Mouse (Mus musculus): ENCODE measurements around the gene Tns1. TPM values are rescaled to one million over a fixed set of nuclear protein-coding genes. Genes with fewer than 3 reads are reported as not detected.

Gene Tns1
- polyA plus RNA-seq, 1 experiment: 25.7 TPM

- DNase-seq (ENCODE audit: extremely low spot score in 1 of 2, low spot score in 1 of 2): no peak
These were observed 58.2 kb downstream of the Tns1 start for GRCm38 (mm10) chr1:74066061-74066460.

- no peak for DNase-seq (ENCODE audit: extremely low spot score in 1 of 2, low spot score in 1 of 2)
These were observed 64.2 kb downstream of the Tns1 start for GRCm38 (mm10) chr1:74060046-74060445.

- no peak for DNase-seq (ENCODE audit: extremely low spot score in 1 of 2, low spot score in 1 of 2)
These were observed 64.7 kb downstream of the Tns1 start for GRCm38 (mm10) chr1:74059552-74059951.

GRCm38 (mm10) chr1:74058771-74059170, 65.5 kb downstream of the Tns1 start:
- DNase-seq (ENCODE audit: extremely low spot score in 1 of 2, low spot score in 1 of 2): no peak

GRCm38 (mm10) chr1:74058309-74058708, 65.9 kb downstream of the Tns1 start:
- no peak for DNase-seq (ENCODE audit: extremely low spot score in 1 of 2, low spot score in 1 of 2)

- no peak for DNase-seq (ENCODE audit: extremely low spot score in 1 of 2, low spot score in 1 of 2)
These were observed 66.7 kb downstream of the Tns1 start for GRCm38 (mm10) chr1:74057501-74057900.

GRCm38 (mm10) chr1:74055552-74055951, 68.7 kb downstream of the Tns1 start:
- no peak for DNase-seq (ENCODE audit: extremely low spot score in 1 of 2, low spot score in 1 of 2)

GRCm38 (mm10) chr1:74054471-74054870, 69.8 kb downstream of the Tns1 start:
- no peak for DNase-seq (ENCODE audit: extremely low spot score in 1 of 2, low spot score in 1 of 2)

- no peak for DNase-seq (ENCODE audit: extremely low spot score in 1 of 2, low spot score in 1 of 2)
These were observed 70.2 kb downstream of the Tns1 start for GRCm38 (mm10) chr1:74054007-74054406.

GRCm38 (mm10) chr1:74053068-74053467, 71.2 kb downstream of the Tns1 start:
- no peak for DNase-seq (ENCODE audit: extremely low spot score in 1 of 2, low spot score in 1 of 2)

GRCm38 (mm10) chr1:74051349-74051748, 72.9 kb downstream of the Tns1 start:
- no peak for DNase-seq (ENCODE audit: extremely low spot score in 1 of 2, low spot score in 1 of 2)

- no peak for DNase-seq (ENCODE audit: extremely low spot score in 1 of 2, low spot score in 1 of 2)
These were observed 74.8 kb downstream of the Tns1 start for GRCm38 (mm10) chr1:74049430-74049829.

GRCm38 (mm10) chr1:74047722-74048121, 76.5 kb downstream of the Tns1 start:
- no peak for DNase-seq (ENCODE audit: extremely low spot score in 1 of 2, low spot score in 1 of 2)

- no peak for DNase-seq (ENCODE audit: extremely low spot score in 1 of 2, low spot score in 1 of 2)
These were observed 76.9 kb downstream of the Tns1 start for GRCm38 (mm10) chr1:74047311-74047710.

GRCm38 (mm10) chr1:74045034-74045433, 79.2 kb downstream of the Tns1 start:
- no peak for DNase-seq (ENCODE audit: extremely low spot score in 1 of 2, low spot score in 1 of 2)

- DNase-seq (ENCODE audit: extremely low spot score in 1 of 2, low spot score in 1 of 2): no peak
These were observed 79.8 kb downstream of the Tns1 start for GRCm38 (mm10) chr1:74044421-74044820.

- no peak for DNase-seq (ENCODE audit: extremely low spot score in 1 of 2, low spot score in 1 of 2)
These were observed 80.6 kb downstream of the Tns1 start for GRCm38 (mm10) chr1:74043584-74044105.

GRCm38 (mm10) chr1:74042711-74043467, 81.4 kb downstream of the Tns1 start:
- DNase-seq (ENCODE audit: extremely low spot score in 1 of 2, low spot score in 1 of 2): peak in 1 of 2 experiments; percentile 49

GRCm38 (mm10) chr1:74041692-74042091, 82.6 kb downstream of the Tns1 start:
- DNase-seq (ENCODE audit: extremely low spot score in 1 of 2, low spot score in 1 of 2): no peak

- DNase-seq (ENCODE audit: extremely low spot score in 1 of 2, low spot score in 1 of 2): no peak
These were observed 83.1 kb downstream of the Tns1 start for GRCm38 (mm10) chr1:74041178-74041577.

GRCm38 (mm10) chr1:74036560-74037390, 87.5 kb downstream of the Tns1 start:
- no peak for DNase-seq (ENCODE audit: extremely low spot score in 1 of 2, low spot score in 1 of 2)
